Mouse (Mus musculus) embryonic fibroblast, embryonic 13.5 days (primary cell): Measurements from ENCODE around the gene Ppfibp1.

ENCODE experiments used
- CTCF ChIP-seq: IDR thresholded peaks from 2 replicates; pipeline ENCODE4 v1.5.1; 2011; ENCODE audit warnings: mild to moderate bottlenecking, control low read depth, low read length, moderate library complexity, borderline replicate concordance; ENCODE audit not compliant: insufficient read depth
- POLR2A ChIP-seq: IDR thresholded peaks from 2 replicates; pipeline ENCODE4 v1.6.1; 2011; ENCODE audit warnings: low read depth, mild to moderate bottlenecking, control low read depth, low read length, moderate library complexity

DNA sequence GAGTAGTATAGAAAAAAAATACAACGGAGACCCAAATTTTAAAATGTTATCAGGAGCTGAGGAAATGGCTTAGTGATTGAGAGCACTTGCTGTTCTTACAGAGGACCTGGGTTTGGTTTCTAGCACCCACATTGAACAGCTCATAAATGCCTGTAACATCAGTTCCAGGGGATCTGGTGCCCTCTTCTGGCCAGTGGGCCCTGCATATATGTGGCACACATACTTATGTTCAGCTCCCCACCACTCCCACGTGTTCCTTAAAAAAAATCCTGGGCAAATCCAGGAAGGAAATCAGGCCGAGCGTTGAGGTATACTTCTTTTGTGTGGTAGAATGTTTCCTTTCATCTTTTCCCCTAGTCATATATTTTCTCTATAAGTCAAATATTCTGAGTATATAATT is 13.6 kb downstream of the Ppfibp1 start:
- TF ChIP-seq POLR2A (no peak), CTCF (no peak)
